Mouse (Mus musculus) layer of hippocampus, postnatal 14 days (tissue): ENCODE results near the gene Tex52. TPM values are rescaled to one million over a fixed set of nuclear protein-coding genes. Genes with fewer than 3 reads are reported as not detected.

ENCODE experiments used
- DNase-seq, 2 experiments: peaks; one replicate each; pipeline ENCODE4 v3.0.0; 2021 to 2022; ENCODE audit warnings: low spot score in 2 of 2, mixed read lengths in 1 of 2
- long read RNA-seq, 2 experiments: library from polyadenylated mRNA; stranded (forward); transcript quantifications; one replicate each; pipeline ENCODE4 v2.0.0; 2021
- total RNA-seq, 2 experiments: library from RNA; stranded (reverse); gene quantifications; 2 replicates each; pipeline ENCODE4 v1.2.3; 2021

The Tex52 gene
- total RNA-seq, result under 1 TPM; 0.67 to 0.74 TPM
- long read RNA-seq, experiment 1, result 0 reads
- long read RNA-seq, experiment 2, result 0 reads

DNA sequence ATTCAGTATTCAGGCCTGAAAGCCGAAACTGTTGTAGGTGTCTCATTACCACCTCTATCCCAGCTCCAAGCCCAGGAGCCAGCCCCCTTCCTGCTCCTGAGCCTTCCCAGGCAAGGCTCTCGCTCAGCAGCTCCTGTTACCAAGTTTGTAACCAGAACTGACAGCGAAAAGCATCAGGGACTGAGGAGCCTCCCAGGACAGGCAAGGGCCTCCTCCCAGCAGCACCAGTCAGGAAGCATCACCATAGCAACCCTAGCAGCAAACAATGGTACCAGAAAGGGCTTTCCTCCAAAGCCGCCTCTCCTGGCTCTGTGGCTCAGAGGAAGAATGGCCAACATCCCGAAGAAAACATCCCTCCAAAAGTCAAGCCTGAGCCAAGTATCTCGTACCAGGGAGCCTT lies at the start of gene Tex52, which contains the start of gene Gm44596:
Gene Tex52 (plus strand): TSS at position 265 of the 400 bp plus-strand sequence.
Gene Gm44596 (plus strand): TSS at position 312 of the 400 bp plus-strand sequence.
- no peak for DNase-seq

DNA sequence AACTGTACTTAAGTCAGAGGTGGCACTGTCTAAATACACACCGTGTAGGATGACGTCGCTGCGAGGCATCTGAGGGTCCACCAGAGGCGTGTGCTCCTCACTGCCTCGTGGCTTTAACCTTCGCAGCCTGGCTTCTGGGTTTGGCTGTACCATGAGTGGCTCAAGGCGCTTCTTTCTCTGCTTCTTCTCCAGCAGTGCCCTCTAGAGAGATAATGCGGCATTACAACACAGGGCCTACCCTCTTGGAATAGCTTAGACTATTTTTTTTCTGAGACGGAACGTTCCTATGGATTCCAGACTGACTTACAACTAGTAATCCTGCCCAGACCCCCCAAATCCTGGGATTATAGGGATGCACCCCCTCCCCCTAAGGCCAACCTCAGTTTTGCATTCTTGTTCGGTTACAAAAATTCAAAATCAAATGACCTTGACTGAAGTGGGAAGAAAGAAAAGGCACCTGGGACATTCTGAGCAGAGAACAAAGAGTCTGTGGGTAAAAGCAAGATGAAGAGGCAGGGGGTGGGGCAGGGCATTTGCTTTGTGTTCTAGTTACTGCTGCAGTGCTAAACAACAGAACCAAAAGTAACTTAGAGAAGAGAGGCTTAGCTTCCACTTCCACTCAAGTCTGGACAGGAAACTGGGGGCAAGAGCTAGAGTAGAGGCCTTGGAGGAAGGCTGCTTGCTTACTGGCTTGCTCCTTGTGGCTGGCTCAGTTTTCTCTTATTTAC lies 40.7 kb upstream of the Tex52 start:
- DNase-seq, result peak; percentile 55 to 74

DNA sequence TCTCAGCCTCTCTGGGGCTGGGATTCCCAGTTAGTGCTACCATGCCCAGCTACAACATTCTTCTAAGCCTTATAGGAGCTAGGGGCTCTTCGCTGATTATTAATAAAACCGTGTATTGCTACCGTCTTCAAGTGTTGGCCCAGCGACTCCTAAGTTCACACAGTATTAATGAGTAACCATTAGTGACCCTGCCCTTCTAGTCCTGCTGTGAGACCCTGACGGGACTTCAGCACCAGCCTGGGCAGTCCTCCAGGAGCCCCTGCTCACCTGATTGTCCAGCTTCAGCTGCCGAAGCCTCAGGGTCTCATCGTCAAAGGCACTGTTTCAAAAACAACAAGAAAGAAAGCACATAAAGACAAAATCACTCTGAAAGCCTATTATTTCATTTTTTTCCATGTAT lies 37.8 kb upstream of the Tex52 start:
- DNase-seq, result no peak

DNA sequence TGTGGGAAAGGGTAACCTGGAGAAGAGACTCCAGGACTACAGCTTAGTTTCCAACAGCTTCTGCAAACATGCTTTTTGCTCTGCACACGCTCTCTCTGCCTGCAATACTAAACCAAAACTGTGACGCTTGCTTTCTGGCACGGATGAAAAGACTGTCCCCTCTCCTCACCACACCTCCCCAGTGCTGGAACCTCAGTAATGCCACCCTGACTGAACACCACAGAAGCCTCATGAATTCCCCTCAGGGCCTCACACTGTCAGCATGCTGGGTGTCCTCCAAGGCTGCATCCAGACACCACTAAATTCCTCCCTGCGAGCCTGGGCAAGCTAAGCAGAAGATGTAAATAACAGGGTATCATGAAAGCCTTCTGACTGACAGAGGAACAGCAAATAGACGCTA lies 36.4 kb upstream of the Tex52 start:
- no peak for DNase-seq

DNA sequence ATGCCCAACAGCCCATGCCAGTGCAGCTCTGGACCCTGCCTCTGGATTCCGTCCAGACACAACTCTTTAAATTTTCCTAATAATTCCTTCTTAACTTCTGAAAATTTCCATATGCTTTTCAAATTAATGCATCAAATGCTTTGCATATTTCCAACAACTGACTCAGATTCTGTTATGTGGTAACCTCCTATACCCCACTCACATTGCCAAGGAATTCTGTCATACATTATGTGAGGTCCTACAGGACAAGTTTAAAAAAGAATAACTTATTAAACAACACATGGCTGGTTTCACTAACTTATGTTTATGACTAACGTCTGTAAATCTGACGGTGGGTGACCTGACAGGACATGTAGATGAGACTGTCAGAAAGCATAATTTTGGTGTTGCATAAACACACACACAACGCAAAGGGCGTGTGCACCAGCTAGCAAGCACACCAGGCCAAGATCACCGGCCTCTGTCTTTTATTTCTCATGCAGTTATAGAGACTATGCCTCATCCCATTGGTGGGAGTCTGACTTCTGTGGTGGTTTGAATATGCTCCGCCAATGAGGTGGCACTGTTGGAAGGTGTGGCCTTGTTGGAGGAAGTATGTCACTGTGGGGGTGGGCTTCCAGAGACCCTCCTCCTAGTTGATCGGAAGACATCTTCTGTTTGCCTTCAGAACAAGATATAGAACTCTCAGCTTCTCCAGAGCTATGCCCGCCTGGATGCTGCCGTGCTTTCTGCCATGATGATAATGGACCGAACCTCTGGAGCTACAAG lies 33.1 kb upstream of the Tex52 start:
- no peak for DNase-seq

DNA sequence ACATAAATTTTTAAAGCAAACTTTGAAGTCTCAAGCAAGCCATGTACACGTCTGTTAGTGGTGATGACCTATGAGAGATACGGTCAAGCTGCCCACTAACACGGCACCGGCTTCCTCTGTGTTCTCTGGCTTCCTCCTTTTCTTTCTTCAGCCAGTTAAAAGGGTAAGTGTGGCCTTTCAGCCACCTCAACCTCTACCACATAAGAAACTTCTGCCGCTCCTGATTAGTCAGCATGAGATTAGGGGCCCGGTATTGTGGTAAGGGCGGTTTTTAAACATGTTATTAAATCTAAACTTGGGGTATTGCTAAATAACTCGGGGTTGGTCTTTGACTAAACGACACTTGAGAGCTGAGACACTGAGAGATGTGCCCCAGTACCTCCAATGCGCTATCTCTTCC lies 29.6 kb upstream of the Tex52 start:
- no peak for DNase-seq

DNA sequence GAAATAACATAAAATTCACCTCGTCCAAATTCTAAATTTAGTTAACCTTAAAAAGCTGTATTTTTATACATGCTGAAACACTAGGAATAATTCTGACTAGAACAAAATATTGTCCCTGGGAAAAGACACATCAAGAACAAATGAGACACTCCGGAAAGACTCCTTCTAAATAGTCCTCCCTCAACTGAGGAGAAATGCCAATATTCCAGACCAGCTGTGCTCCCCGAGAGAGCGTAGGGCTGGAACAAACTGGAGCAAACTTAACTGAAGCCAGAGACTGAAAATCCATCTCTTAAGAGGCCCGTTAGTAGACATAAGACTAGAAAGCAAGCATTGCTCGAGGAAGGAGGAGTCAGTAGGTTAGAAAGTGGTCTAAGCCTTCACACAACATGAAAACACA lies 28.5 kb upstream of the Tex52 start:
- peak in 1 of 2 experiments; percentile 41 for DNase-seq

DNA sequence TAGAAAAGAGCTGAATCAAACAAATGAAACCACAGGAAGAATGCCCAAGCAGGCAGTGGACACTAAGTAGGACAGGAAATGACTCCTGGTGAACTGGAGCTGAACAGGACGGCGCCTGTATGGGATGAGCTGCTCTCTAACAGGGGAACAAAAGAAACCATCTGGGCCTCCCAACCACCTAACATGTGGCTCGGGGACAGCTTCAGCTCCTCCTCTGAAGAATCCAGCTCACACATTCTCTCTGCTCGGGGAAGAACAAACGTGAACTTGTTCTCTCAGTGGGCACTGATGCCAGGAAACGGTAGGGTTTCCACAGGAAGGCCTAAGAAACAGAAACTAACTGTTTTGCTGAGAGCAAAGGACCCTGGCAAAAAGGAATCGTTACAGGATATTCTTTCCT lies 25.5 kb upstream of the Tex52 start:
- peak; percentile 42 to 67 for DNase-seq

DNA sequence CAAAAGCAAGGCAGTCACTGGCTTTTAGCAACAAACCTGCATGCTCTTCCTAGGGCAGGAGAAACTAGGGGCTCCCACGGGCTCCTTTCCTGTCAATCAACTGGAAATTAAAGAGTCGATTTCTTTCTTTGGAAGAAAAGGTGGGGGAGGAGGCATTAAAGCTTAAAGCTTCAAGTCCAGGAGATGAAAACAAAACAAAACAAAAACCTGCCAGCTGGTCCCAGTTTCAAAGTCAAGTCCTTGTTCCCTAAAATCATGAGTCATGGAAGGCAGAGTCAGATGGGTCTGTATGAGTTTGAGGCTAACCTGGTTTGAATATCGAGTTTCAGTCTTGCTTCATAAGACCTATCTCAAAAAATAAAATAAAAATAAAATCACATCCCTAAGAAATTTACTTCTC lies 21.1 kb upstream of the Tex52 start:
- no peak for DNase-seq

DNA sequence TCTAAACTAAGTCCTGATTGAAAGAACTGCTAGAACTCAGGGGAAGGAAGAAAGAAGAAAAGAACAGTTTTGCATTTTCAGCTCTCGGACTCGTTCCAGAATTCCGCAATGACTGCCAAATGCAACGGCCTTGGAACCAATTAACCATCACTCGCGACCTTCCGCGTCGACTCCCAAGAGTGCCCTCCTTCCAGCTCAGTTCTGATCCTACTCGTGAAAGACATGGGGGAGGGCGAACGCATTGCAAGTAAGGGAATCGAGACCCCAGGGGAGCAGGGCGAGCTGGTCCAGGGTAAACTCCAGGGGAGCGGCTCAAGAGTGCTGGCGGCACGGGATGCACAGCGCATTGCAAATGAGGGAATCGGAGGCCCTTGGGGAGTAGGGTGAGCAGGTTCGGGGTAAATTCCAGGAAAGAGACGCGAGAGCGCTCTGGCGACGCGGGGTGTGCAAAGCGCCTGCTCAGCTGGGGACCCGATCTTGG lies 20.0 kb upstream of the Tex52 start:
- peak; percentile 63 to 72 for DNase-seq

DNA sequence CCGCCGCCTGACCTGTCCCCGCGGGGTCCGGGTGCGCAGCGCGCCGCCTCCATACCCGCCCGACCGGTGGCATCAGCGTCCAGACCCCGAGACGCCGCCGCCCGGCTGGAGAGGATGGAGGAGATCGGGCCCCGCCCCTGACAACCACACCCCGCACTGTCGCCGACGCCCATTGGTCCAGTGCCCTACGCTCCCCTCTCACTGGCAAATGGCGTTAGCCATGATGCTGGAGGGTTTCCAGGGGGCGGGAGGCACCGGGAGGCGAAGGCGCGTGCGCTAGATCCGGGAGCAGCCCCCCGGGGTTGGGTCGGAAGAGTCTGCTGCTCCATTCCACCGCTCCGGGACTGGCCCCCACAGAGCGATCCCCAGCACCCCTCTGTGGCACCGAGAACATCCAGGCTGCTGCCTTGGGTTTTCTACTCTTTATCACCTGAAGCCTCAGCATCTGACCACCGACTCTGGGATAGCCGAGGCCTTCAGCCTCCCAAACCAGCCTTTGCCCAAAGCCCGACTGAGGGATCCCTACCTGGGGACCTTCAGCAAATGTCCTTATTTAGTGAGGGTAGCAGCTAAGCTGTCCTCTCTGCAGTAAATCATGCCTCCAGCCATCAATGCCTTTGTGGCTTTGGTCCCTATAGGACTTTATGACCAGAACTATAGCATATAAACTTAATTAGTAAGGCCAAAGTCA lies 19.4 kb upstream of the Tex52 start, which contains the start of gene Tulp3:
Gene Tulp3 (minus strand): TSS at position 126 of the 691 bp plus-strand sequence.
- peak; percentile 96 to 98 for DNase-seq

DNA sequence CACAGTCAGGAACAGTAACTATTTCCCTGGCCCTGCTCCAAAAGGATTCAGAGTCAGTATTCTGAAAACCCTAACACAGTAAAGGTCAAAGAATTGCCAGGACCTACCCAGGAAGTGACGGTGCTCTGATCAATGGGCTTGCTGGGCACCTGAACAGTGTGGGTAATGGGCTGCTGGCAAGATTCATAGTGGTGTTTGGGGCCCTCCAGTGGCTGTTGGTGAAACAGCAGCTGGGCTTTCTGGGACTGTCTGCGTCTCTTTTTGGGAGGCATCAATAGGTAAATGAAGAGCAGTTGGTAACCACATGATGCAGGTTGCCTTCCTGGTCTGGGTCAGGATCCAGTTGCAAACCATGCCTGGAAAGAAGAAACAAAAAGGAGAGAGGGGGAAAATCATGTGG lies 16.3 kb upstream of the Tex52 start:
- peak; percentile 74 to 78 for DNase-seq

DNA sequence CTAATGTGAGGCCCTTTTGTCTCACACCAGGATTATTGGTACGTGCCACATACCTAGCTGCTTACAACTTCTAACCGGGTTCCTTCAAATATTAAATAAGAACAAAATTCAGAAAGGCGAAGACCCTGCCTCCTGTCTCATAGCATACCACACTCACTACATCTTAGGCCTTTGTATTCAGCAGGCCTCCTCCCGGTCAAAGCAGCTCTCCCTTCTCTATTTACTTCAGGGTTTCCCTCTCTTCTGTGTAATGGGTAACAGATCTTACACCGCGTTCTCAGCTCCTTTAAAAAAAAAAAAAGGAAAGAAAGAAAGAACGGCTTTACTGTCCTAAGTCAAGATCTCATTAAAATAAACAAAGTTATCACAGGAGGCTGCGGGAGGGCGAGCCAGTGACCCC lies 13.4 kb upstream of the Tex52 start:
- DNase-seq, result no peak

DNA sequence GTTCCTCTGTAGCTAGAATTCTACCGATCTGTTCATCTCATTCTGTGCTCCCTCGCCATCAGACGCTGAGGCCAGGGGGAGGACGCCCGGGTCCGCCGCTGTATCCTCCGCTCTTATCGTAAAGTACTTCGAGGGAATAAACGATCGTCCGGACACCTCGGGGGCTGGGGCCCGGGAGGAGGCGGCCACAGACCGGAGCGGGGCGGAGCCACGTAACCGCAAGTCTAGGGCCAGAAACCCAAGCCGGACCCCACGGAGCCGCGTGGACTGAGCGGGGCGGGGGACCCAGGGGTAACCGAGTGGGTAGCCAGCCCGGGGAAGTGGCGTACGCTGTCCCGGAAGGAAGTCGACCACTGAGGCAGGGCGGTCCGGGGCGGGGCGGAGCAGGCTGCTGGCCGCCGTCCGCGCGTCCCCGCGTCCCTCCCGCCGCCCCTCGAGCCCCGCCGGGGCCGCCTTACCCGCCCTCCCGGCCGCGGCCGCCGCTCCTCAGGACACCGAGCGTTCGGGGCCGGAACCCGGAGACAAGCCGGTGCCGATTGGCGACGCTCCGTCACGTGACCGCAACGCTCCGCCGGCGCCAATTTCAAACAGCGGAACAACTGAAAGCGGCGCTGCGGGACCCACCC lies 12.8 kb upstream of the Tex52 start, which contains the start of the genes Rhno1 and Foxm1:
Gene Rhno1 (minus strand): TSS at position 531 of the 626 bp plus-strand sequence.
Gene Foxm1 (plus strand): TSS at position 587 of the 626 bp plus-strand sequence.
- DNase-seq, result peak; percentile 78 to 83

DNA sequence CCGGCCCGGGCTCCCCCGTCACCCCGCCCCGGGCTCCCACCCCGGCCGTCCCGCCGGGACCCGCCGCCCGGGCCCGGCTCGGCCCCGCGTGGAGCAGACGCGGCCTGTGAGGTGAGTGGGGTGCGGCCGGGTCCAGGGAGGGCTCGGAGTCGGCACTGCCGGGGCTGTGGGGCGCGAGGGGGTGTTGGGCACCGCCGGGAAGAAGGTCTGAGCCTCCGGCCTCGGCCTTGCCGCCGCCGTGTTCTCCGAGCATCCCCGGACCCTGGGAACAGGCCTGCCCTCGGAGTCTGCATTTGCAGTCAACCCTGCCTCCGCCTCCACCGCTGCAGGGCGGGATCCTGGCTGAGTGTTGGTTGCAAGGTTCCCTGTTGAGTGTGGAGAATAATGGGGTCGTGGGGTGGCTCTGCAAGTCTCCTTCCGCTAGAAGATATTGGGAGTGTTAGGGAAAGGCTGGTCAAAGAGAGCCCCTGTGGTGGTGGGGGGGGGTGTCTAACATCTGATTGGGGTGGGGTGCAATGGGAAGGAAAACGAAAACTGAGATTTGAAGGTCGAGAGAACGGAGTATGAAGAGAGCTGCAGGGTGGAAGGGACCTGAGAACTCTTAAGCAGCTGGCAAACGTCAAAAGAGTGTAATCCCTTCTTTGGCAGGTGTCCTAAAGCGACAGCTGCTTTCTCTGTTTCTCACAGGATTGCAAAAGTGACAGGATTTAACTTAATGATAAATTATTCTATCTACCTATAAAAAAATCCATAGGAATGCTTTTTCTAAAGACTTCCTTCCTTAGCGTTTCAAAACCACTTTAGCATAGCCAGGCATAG lies 12.0 kb upstream of the Tex52 start:
- DNase-seq, result no peak

DNA sequence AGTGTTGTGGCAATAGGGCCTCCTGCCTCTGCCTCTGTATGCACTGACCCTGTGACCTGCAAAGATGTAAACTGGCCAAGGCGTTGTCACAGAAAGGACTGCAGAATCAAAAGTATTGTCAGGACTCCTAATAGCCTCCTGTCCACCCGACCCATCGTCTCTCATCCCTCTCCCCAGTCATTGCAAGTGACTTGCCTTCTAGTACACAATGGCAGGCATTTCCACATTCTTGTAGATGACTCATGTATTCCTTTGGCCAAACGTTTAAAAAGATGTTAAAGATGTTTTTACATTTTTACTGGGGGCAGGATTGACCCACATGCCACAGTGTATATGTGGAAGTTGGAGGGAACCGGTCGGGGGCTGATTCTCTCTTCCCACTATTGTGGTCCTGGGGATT lies 10.5 kb upstream of the Tex52 start:
- no peak for DNase-seq

DNA sequence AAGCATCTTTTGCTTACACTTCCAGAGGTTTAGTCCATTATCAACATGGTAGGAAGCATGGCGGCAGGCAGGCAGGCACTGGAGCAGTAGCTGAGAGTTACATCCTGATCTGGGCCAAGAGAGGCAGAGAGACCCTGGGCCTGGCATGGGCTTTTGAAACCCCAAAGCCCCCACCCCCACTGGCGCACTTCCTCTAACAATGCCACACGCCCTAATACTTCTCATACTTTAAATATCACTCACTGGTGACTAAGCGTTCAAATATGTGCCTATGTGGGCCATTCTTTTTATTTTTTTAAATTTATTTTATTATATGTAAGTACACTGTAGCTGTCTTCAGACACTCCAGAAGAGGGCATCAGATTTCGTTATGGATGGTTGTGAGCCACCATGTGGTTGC lies 8.8 kb upstream of the Tex52 start:
- no peak for DNase-seq

DNA sequence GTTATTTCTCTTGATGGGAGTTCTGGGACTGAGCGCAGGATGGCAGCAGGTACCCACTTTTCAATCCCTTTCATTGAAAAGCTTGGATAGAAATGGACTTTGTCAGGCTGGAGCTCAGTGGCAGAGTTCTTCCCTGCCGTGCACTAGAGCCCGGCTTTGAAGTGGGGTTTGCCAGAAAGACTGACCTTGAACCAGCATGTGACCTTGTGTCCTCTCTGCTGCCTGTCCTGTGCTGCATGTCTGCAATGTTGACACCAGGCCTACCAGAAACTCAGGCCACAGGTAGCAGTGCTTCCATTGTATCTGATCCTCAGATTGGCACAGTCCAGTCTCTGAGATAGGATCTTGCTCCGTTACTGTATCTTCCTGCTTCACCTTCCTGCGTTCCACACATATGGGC lies 5.2 kb upstream of the Tex52 start:
- DNase-seq, result no peak

DNA sequence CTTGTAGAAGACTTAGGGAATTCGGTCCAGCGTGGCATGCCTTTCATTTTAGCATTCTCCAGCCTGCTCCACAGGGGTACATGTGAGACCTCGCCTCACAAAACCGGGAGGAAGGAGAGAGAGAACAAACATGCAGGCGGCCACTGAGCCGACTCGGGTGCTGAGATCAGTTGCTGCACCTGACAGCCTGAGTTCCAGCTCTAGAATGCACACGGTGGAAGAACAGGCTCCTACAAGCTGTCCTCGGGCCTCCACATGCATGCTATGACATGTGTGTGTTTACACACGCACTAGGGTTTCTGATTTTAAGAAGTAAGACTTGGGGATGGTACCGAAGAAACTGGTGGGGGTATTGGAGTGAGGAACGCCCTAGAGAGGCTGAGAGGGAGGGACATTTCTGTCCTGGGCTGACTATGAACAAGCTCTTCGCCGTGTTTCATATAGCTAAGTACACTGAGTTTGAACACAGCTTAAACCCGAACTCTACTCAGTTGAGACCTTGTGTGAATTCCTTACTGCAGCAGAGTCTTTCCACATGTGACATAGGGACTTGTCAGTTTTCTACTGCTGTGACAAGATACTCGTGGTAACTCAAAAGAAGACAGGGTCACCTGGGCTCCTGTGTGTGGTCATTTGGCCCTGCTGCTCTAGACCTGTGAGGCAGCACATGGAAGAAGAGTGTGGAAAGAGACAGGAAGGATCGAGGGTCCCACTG lies 1.3 kb downstream of the Tex52 start:
- DNase-seq, result no peak
